Mouse (Mus musculus) yolk sac, embryonic 10.5 days (tissue): ENCODE data around the gene Usp7.
A peak's percentile ranks its signal among the peaks of the same experiment; 100 is the strongest.
"Not testable (repeated sequence)": the region's sequence is repeated elsewhere in the genome, so short reads cannot be mapped to it uniquely, and the experiment has no call there.

Experiments used
- DNase-seq: peaks from one replicate; pipeline ENCODE4 v3.0.0-alpha.2; 2017; ENCODE audit warnings: low spot score

The Usp7 gene

DNA sequence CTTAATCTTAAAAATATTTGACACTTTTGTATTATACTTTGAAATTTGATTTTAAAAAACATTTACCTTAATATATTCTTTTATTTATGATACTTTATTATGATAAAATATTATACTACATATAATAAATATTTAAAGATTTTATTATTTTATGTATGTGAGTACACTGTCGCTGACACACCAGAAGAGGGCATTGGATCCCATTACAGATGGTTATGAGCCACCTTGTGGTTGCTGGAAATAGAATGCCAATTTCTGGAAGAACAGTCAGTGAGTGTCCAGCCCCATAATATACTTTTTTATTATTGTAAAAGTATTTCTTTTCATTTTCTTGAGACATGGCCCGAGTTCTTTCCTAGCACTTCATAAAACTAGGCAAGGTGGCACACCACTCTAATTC, 10.4 kb downstream of the Usp7 start:
- no peak for DNase-seq

DNA sequence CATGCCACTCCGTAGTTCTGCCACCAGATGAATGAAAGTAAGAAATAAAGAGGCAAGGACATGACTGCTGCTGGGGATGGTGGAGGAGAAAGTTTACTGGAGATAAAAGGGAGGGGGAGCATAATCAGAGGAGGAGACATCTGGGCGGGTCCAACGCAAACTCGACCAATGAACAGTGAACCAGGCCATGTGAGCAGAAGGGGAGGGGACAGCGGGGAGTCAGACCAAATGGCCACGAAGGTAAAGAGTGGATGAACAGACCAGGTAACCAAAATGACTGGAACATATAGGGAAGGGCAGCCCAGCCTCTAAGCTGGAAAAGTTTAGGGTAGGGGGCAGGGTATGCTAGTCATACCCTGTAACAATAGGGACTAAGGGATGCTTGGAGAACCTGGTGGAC, 10.9 kb downstream of the Usp7 start:
- peak; percentile 24 for DNase-seq

DNA sequence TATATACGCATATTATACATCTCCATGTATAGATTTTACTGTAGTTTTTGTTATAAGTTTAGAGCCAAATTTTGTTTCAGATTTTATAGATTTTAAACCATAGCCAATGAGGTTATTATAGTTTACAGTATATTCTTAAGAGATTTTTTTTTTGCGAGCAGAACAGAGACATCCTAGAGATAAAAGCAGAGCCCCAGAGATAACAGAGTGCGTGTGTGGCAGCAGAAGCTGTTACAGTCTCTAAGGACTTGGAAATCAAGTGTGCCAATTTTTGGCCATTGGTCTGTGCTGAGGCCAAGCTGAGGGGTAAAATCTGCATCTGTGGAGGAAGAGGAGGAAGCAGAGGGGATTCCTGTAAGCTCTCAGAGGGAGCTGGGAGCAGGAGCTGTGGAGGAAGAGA, 11.9 kb downstream of the Usp7 start:
- no peak for DNase-seq

DNA sequence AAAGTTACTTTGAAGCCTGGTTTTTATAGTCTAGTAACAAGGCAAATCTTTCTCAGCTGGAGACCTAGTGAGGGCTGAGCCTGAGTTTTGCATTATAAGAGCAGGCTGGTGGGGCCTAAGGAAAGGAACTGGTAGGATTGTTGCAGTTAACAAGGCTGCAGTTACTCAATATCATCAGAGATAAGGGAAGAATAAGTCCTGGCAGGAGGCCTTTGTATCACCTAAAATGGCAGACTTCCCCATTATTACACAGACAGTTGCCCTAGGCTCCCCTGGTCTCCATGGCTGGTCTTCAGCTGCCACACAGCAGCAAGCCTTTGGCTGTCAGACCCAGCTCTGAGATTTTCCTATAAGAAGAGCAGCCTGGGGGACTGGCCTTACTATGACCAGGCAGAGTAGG, 13.4 kb downstream of the Usp7 start:
- DNase-seq, result no peak

DNA sequence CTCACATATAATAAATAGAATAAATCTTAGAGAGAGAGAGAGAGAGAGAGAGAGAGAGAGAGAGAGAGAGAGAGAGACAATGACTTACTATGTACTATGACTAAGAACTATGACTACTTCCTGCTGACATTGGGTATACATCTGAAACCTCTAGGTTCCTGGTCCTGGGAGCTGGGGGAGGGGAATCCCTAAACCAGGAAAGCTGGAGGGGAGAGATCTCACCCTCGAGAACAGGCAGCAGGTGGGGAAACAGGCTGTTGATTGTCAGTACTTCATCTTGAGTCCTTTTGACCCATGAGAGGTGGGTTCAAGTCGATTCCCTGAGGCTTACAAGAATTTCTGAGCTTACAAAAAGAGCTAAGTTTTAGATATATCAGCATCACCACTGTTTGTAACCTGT, 14.9 kb downstream of the Usp7 start:
- no peak for DNase-seq

DNA sequence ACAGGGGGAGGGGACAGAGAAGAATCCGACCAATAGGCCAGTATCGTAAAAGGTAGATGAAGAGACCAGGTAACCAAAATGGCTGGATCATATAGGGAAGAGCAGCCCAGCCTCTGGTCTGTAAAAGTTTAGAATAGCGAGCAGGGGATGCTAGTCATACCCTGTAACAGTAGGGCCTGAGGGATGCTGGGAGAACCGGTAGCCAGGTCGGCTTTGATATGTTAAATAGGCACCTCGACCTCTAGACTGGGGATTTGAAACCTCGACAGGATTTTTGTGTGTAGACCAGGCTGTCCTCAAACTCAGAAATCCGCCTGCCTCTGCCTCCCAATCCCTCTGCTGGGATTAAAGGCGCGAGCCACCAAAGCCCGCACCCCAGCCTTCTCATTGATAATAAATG, 15.5 kb downstream of the Usp7 start:
- DNase-seq, result no peak

DNA sequence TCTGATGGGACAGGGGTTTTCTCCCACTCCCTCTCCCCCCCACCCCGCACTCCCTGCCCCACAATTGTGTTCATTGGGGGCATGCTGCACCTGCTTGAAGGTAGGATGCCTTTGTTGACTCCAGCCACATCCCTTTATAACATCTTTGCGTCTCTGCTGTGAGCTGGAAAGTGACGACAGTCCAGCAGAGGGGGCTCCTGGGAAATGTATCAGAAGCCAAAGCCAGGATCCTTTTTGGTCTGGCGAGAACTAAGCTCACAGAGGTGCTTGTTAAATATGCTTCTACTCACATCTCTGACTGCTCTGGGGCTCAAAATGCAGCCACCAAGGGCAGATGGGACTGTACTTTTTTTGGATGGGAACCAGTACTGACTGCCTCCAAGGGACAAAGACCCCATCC, 21.0 kb downstream of the Usp7 start:
- no peak for DNase-seq

DNA sequence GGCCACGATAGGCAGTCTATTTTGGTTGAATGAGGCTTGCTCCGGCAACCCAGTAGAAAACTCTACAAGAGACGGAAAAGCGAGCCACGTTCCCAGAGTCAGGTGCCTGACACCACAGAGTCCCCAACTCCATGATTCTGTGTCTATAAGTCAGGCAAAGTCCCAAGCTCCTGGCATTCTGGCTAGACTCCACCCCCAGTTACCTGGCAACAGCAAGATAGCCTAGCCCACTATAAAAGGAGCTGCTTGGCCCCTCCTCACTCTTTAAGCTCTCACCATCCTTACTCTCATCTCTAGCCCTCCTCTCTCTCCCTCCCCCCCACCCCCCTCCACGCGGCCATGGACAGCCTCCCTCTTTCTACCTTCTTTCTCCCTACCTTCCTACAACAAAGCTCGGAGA, 21.8 kb downstream of the Usp7 start:
- DNase-seq, result not testable (repeated sequence)

DNA sequence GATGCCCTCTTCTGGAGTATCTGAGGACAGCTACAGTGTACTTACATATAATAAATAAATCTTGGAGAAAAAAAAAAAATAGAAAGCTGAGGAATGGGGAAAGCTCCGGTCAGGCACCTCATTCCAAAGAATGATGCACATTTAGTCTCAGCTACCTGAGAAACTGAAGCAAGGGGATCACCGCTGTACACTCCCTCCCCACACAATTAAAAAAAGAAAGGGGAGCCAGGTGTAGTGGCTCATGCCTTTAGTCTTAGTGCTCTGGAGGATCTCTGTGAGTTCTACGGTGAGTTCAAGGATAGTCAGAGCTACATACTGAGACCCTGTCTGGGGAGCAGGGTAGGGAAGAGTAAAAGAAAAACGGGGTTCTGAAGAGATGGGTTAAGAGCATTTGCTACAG, 22.6 kb downstream of the Usp7 start:
- DNase-seq, result no peak

DNA sequence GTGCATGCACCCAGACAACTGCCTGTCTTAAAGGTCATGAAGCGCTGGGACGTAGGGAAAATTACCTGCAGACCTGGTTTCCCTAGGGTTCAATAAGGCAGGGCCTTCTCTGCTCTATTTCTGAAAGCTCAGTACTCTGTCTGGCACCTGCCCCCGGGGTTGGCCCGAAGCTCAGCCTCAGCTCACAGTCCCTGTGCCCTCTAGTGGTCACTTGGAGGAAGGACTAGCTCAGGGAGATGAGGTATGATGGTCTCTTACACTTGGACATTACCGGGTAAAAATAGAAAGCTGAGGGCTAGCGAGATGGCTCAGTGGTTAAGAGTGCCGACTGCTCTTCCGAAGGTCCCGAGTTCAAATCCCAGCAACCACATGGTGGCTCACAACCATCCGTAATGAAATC, 23.0 kb downstream of the Usp7 start:
- DNase-seq, result peak; percentile 56

DNA sequence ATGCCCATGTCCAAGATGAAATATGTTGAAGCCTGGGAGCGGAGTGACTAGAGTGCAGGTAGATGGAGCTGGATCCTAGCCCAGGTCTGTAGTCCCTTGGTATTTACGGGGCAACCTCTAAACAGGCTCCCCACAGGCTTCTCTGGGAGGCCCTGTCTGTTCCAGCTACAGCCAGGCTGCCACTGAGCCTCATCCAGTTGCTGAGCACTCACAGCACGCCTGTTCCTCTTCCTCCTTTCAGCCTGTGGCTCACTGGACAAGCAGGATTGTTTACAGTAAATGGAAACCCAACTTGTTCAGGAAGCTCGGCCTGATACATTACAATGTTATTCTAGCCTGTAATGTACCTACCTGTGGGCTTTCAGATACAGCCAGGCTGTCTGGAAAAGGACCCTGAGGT, 23.5 kb downstream of the Usp7 start:
- DNase-seq, result no peak

DNA sequence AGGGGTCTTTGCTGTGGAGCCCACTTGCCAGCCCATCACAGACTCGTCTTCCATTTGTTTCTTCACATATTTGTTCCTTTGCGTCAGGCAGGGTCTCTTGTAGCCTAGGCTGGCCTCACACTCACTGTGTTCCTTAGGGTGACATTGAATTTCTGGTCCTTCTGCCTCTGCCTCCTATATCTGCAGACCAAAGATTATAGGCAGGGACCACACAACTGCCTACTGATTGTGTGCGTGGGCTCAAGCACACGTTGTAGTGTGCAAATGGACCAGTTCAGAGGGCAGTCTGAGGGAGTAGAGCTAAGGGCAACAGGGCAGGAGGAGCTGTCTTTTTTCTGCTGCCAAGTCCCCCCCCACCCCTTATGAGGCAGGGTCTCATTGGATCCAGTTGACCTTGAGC, 24.0 kb downstream of the Usp7 start:
- no peak for DNase-seq

DNA sequence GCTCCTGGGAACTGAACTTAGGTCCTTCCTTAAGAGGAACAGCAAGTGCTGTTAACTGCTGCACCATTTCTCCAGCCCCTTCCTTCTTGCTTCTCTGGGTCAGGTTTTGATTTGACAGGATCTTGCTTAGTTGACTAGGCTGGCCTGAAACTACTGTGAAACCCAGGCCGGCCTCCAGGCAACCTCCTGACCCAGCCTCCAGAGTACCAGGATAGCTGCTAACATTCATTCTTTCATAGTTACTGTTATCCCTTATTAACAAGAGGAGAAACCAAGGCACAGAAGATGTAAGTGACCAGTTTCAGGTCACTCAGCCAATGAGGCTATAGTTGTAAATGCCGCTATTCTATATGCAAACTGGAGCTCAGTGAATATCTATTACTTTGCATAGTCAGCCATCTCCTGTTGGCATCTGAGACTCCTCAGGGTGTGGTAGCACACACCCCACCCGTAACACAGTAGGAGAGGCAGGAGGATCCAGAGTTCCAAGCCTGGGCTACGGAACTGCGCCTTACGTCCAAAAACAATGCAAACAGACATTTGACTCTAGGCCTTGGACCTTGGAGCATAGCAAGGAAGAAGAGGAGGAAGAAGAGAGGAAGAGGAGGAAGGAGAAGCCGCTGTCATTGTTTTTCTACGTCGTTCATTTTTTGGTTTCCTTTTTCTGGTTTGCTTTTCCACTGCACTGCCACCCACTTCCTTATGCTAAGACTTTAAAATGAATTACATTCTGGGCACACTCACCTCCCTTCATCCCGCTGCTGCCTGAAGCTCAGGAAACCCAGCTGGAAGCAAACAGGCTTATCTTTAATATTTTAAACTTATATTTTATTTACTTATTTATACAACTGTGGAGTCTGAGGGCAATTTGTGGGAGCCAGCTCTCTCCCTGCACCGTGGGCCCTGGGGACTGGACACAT, 24.7 kb downstream of the Usp7 start:
- DNase-seq, result no peak

DNA sequence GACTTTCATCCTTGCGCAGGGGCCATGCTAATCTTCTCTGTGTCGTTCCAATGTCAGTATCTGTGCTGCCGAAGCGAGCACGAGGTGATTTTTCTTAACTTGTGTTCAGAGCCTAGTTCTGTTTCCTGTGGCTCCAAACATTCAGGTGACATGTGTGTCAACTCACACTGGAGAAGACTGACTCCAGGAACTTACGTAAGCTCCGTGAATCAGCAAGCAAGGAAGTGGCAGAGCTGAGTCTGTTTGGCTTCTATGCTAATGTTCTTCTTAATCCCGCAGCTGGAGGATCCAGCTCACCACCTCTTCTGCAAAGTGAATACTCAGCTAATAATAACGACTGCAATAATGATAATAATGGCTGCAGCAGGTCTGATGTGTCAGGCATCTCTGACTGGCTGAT, 25.9 kb downstream of the Usp7 start:
- DNase-seq, result no peak

DNA sequence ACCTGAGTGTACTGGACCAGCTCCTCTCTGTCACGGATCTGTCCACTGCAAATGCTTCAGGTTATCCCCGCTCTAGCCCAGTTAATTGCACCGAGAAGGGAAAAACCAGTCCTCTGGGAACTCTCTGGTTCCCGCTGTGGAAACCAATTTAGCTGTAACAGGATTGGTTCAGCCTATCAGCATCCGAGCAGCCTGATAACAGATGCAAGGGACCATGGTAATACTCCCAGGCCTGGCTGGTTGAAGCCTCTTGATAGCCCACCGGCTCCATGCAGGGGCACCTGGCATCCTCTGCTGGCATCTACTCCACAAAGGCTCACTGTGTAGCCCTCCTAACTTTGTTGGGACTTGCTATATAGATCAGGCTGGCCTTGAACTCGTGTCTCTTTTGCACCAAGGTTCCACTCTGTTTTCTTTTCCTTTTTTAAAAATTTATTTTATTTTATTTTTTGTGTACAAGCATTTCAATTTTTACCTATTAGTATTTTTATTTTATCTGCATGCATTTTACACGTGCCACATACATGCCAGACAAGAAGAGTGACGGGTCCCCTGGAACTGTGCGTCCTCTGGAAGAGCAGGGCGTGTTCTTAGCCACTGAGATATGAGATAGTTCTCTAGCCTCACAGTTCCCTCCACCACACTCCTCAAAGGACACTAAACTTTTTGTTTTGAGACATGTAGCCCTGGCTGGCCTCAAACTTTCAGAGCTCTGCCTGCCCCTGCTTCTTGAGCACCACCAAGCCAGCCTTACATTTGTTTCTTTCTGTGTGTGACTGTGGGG, 27.8 kb downstream of the Usp7 start:
- no peak for DNase-seq

DNA sequence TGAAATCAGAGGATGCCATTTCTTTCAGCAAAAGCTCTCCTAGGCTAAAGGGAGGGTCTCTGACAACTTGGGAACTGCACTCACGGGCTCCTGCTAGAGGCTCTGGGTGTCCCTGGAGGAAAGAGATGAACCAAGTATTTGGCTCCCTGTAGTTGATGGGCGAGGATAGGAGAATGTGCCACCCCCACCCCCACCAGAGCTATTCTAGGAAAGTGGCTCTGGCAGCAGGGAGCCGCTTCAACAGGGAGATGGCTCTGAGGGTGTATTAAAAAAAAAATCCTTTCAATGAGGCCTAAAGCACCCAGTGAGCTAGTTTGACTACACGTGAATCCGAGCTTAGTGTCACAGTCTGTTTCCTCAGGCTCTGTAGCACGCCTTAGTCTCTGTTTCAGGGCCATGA, 29.1 kb downstream of the Usp7 start:
- no peak for DNase-seq

DNA sequence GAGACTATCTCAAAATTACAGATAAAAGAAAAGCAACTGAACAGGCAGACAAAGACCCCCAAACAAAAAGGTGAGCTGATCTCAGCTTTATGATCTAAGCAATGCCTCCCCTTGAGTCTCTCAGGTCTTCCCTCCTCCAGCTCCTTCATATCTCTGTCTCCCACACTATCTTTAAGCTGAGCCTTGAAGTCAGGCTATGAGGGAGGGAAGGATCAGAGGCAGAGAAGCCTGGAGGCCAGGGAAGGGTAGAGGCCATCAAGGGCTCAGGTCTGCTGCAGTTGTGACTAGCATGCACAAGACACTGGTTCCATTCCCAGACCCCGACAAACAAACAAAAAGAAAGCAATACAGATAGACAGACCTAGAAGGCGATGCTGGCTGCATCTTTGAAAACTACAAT, 30.2 kb downstream of the Usp7 start:
- DNase-seq, result no peak

DNA sequence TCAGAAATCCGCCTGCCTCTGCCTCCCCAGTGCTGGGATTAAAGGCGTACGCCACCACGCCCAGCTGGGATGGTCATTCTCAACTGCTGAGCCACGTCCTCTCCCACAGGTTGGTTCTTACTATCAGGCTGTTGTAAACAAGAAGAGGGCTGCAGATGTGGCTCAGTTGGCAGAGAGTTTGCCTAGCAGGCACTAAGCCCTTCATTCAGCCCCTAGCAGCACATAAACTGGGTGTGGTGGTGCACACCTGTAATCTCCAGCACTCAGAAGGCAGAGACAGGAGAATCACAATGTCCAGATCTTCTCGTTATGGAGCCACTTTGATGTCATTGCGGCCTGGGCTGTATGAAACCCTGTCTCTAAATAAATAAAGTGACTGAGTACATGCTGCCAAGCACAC, 31.1 kb downstream of the Usp7 start:
- DNase-seq, result no peak

DNA sequence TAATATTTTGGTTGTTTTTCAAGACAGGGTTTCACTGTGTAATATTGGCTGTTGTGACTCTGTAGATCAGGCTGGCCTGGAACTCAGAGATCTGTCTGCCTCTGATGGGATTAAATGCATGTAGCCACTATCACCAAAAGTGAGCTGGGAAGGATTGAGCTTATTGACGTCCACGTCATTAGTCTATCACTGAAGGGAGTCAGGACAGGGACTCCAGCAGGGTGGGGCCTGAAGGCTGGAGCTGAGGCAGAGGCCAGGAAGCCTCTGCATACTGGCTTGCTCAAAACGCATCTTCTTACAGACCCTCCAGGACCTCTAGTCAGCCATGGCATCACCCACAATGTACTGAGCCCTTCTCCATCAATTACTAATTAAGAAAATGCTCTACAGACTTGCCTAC, 33.1 kb downstream of the Usp7 start:
- DNase-seq, result no peak

DNA sequence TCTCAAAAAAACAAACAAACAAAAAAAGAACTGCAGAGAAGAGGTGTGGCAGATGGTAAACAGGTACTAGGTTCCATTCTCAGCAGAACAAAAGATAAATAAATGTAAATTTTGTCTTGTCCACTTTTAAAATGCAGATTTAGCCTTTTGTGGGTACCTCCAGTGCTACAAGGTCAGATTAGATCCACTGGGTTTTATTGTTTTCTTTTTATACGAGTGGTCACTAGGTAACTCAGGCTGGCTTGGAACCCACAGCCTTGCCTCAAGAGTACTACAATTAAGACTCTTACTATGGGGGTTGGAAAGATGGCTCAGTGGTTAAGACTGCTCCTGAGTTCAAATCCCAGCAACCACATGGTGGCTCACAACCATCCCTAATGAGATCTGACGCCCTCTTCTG, 33.9 kb downstream of the Usp7 start:
- DNase-seq, result no peak

DNA sequence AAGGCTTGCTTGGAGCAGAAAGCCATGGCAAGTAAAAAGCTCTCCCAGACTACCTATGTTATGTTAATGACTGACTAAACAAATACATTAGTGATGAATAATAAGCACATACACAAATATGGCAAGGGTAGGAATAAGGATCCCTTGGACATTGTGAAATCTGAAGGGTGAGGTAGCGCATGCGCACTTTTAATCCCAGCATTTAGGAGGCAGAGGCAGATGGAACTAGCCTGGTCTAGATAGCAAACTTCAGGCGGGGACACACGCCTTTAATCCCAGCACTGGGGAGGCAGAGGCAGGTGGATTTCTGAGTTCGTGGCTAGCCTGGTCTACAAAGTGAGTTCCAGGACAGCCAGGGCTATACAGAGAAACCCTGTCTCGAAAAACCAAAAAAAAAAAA, 34.5 kb downstream of the Usp7 start:
- DNase-seq, result not testable (repeated sequence)

DNA sequence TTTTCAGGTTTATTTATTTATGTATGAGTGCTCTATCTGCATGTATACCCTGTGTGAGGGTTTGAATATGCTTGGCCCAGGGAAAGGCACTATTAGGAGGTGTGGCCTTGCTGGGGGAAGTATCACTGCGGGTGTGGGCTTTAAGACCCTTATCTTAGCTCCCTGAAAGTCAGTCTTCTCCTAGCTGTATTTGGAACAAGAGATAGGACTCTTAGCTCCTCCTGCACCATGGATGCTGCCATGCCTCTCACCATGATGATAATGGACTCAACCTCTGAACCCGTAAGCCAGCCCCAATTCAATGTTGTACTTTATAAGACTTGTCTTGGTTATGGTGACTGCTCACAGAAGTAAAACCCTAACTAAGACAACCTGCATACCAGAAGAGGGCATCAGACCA, 39.8 kb downstream of the Usp7 start:
- DNase-seq, result no peak

DNA sequence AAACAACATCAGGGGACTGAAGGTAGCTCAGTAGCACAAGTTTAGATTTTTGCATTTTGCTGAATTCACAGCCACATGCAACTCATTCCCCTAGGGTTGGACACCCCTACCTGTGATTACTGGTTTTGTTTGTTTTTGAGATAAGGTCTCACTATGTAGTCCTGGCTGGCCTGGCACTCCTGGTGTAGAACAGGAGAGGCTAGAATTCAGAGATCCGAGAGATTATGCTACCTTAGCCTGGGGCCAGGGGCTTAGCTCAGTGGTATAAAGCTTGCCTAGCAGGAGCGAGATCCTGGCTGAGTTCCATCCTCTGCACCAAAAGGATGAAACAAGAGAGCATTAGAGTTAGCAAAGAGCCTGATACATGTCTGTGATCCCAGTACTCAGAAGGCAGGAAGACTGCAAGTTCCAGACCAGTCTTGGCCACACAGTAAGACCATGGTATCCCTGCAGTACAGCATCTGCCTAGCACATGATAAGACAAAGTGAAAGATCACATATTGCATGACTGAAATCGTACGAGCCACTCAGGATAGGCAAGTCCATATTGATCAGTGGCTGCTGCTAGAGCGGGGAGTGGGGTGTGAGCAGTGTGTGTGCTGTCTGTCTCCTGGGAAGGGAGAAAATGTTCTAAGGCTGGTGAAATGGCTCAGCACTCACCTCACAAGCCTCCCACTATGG, 40.4 kb downstream of the Usp7 start:
- DNase-seq, result no peak
